In genomic region chr7:99213686-99214085, GRCm38 (mm10) we compare ENCODE assay signal across 17 mouse cellular contexts. TPM values are rescaled to one million over a fixed set of nuclear protein-coding genes. Genes with fewer than 3 reads are reported as not detected.
"Had no signal": no experiment of that assay in that cellular context is flagged by ENCODE, and none has a peak within 500 bp of the region (broad histone marks: within the 10 kb centered on the region; RNA-seq: fewer than 3 reads in every experiment).

No protein-coding gene starts in this region.

- H3K4me1 ChIP-seq: midbrain, embryonic 12.5 days had no signal

- H3K27me3 ChIP-seq: limb, embryonic 15.5 days; liver, embryonic 12.5 days; lung, embryonic 15.5 days; midbrain, embryonic 12.5 days; neural tube, embryonic 13.5 days; stomach, embryonic 15.5 days had no signal

- H3K27ac ChIP-seq: kidney, postnatal 0 days; limb, embryonic 15.5 days; liver, embryonic 12.5 days; lung, embryonic 15.5 days; midbrain, embryonic 12.5 days; neural tube, embryonic 13.5 days; stomach, embryonic 15.5 days had no signal

- H3K36me3 ChIP-seq: limb, embryonic 15.5 days; liver, embryonic 12.5 days; lung, embryonic 15.5 days; midbrain, embryonic 12.5 days; neural tube, embryonic 13.5 days; stomach, embryonic 15.5 days had no signal

- H3K9me3 ChIP-seq: limb, embryonic 15.5 days; liver, embryonic 12.5 days; lung, embryonic 15.5 days; midbrain, embryonic 12.5 days; stomach, embryonic 15.5 days had no signal

- DNase-seq: kidney, adult 11 months; kidney, adult 9 months; kidney, postnatal 36 days; retina, postnatal 1 day; right cerebral cortex, postnatal 4 days; thymus, postnatal 36 days had no signal

- H3K4me3 ChIP-seq: limb, embryonic 15.5 days; liver, embryonic 12.5 days; lung, embryonic 15.5 days; midbrain, embryonic 12.5 days; neural tube, embryonic 13.5 days; stomach, embryonic 15.5 days had no signal

RNA-seq across cellular contexts. Expression of gene Mogat2, which starts 24.7 kb away (rescaled TPM):
- total RNA-seq: layer of hippocampus, postnatal 14 days; left cerebral cortex, adult 8-10 months; left cerebral cortex, postnatal 25 days; megakaryocyte-erythroid progenitor cell, adult 5-6 weeks had no signal

RNA-seq across cellular contexts. Expression of gene Dgat2, which starts 31.2 kb away (rescaled TPM):
- total RNA-seq: megakaryocyte-erythroid progenitor cell, adult 5-6 weeks had no signal

RNA-seq across cellular contexts. Expression of gene Map6, which starts 53.6 kb away (rescaled TPM):
- total RNA-seq: megakaryocyte-erythroid progenitor cell, adult 5-6 weeks had no signal
